Mouse (Mus musculus): Measurements from ENCODE around the gene Ptprn2. TPM values are rescaled to one million over a fixed set of nuclear protein-coding genes. Genes with fewer than 3 reads are reported as not detected.

Gene Ptprn2
- total RNA-seq, 2 experiments from 2014 or later = not detected

GRCm38 (mm10) chr12:117257921-117258497 is 772.5 kb downstream of the Ptprn2 start:
- intact Hi-C loops (cut with DNase I; ENCODE audit: low total_unique reads) = no loop called here
- DNase-seq = no peak

- no peak for DNase-seq
- intact Hi-C loops (cut with DNase I; ENCODE audit: low total_unique reads) = no loop called here
Observed at GRCm38 (mm10) chr12:117260391-117261164, 775.1 kb downstream of the Ptprn2 start.

- intact Hi-C loops (cut with DNase I; ENCODE audit: low total_unique reads) = no loop called here
- DNase-seq = no peak
Observed at GRCm38 (mm10) chr12:117261165-117261440, 775.6 kb downstream of the Ptprn2 start.

- intact Hi-C loops (cut with DNase I; ENCODE audit: low total_unique reads) = no loop called here
- DNase-seq = no peak
Observed at GRCm38 (mm10) chr12:117262003-117262402, 776.5 kb downstream of the Ptprn2 start.

GRCm38 (mm10) chr12:117263081-117263480 is 777.6 kb downstream of the Ptprn2 start:
- intact Hi-C loops (cut with DNase I; ENCODE audit: low total_unique reads) = no loop called here
- no peak for DNase-seq

GRCm38 (mm10) chr12:117265211-117265610 is 779.7 kb downstream of the Ptprn2 start:
- intact Hi-C loops (cut with DNase I; ENCODE audit: low total_unique reads) = no loop called here

GRCm38 (mm10) chr12:117268543-117269172 is 783.1 kb downstream of the Ptprn2 start:
- intact Hi-C loops (cut with DNase I; ENCODE audit: low total_unique reads) = no loop called here
- no peak for DNase-seq

More at GRCm38 (mm10) chr12:117265211-117265610, 779.7 kb downstream of the Ptprn2 start:
- DNase-seq = no peak

GRCm38 (mm10) chr12:117269310-117269709 is 783.8 kb downstream of the Ptprn2 start:
- DNase-seq = no peak
- intact Hi-C loops (cut with DNase I; ENCODE audit: low total_unique reads) = no loop called here

GRCm38 (mm10) chr12:117270199-117270598 is 784.7 kb downstream of the Ptprn2 start:
- DNase-seq = no peak
- intact Hi-C loops (cut with DNase I; ENCODE audit: low total_unique reads) = no loop called here

GRCm38 (mm10) chr12:117273166-117273565 is 787.6 kb downstream of the Ptprn2 start:
- DNase-seq = no peak
- intact Hi-C loops (cut with DNase I; ENCODE audit: low total_unique reads) = no loop called here

GRCm38 (mm10) chr12:117274576-117274975 is 789.1 kb downstream of the Ptprn2 start:
- DNase-seq = no peak
- intact Hi-C loops (cut with DNase I; ENCODE audit: low total_unique reads) = no loop called here

GRCm38 (mm10) chr12:117280790-117281189 is 795.3 kb downstream of the Ptprn2 start:
- no peak for DNase-seq
- intact Hi-C loops (cut with DNase I; ENCODE audit: low total_unique reads) = no loop called here

- intact Hi-C loops (cut with DNase I; ENCODE audit: low total_unique reads) = no loop called here
Observed at GRCm38 (mm10) chr12:117282659-117283058, 797.1 kb downstream of the Ptprn2 start.

GRCm38 (mm10) chr12:117287456-117287855 is 801.9 kb downstream of the Ptprn2 start:
- no peak for DNase-seq

More at GRCm38 (mm10) chr12:117282659-117283058, 797.1 kb downstream of the Ptprn2 start:
- DNase-seq = no peak

GRCm38 (mm10) chr12:117291943-117292342 is 806.4 kb downstream of the Ptprn2 start:
- DNase-seq = no peak
- intact Hi-C loops (cut with DNase I; ENCODE audit: low total_unique reads) = no loop called here

More at GRCm38 (mm10) chr12:117287456-117287855, 801.9 kb downstream of the Ptprn2 start:
- intact Hi-C loops (cut with DNase I; ENCODE audit: low total_unique reads) = no loop called here

- DNase-seq = no peak
- intact Hi-C loops (cut with DNase I; ENCODE audit: low total_unique reads) = no loop called here
Observed at GRCm38 (mm10) chr12:117296792-117297191, 811.3 kb downstream of the Ptprn2 start.

- no peak for DNase-seq
- intact Hi-C loops (cut with DNase I; ENCODE audit: low total_unique reads) = no loop called here
Observed at GRCm38 (mm10) chr12:117299084-117299483, 813.6 kb downstream of the Ptprn2 start.

- intact Hi-C loops (cut with DNase I; ENCODE audit: low total_unique reads) = no loop called here
Observed at GRCm38 (mm10) chr12:117304751-117305624, 819.5 kb downstream of the Ptprn2 start.

GRCm38 (mm10) chr12:117305625-117306105 is 820.1 kb downstream of the Ptprn2 start:
- no peak for DNase-seq
- intact Hi-C loops (cut with DNase I; ENCODE audit: low total_unique reads) = no loop called here

More at GRCm38 (mm10) chr12:117304751-117305624, 819.5 kb downstream of the Ptprn2 start:
- DNase-seq = no peak

GRCm38 (mm10) chr12:117312079-117312478 is 826.6 kb downstream of the Ptprn2 start:
- intact Hi-C loops (cut with DNase I; ENCODE audit: low total_unique reads) = no loop called here
- DNase-seq = no peak

Measured in gastrocnemius, postnatal 14 days (tissue).